8 mouse cellular contexts compared by ENCODE assay signal in genomic region chr8:77549121-77549706, GRCm38 (mm10). TPM values are rescaled to one million over a fixed set of nuclear protein-coding genes. Genes with fewer than 3 reads are reported as not detected.
DNase-seq lines count a peak whose midpoint lies in the region; ATAC-seq lines count a peak whose summit lies in the region.

Prmt9 (plus strand) TSS chr8:77549397.

- peaks cover 16% of the 10 kb centered on the region for H3K9me3 ChIP-seq in megakaryocyte, embryonic 14.5 days

- H3K36me3 ChIP-seq in megakaryocyte, embryonic 14.5 days (replicated peaks; ENCODE audit: low read length): peaks cover 32% of the 10 kb centered on the region

- H3K4me3 ChIP-seq in megakaryocyte, embryonic 14.5 days (replicated peaks): peak within 1 kb of the TSS; percentile 97

- ATAC-seq in common myeloid progenitor, adult 5-6 weeks (replicated peaks; ENCODE audit: low read depth, poor library complexity, severe bottlenecking): peak; percentile 85

- H3K27me3 ChIP-seq in megakaryocyte, embryonic 14.5 days (replicated peaks): no peaks in the 10 kb centered on the region

- DNase-seq in ZHBTc4 (ENCODE audit: low read depth, low spot score): peak; percentile 93
- DNase-seq in gastrocnemius, adult 8-10 months (ENCODE audit: low spot score in 2 of 2): peak; percentile 89 to 90
- peak; percentile 58 for DNase-seq in hindlimb bud, embryonic 11.5 days (ENCODE audit: extremely low spot score, low read depth, low spot score)
- DNase-seq in left cerebral cortex, adult 8-10 months (ENCODE audit: low spot score in 2 of 2): peak; percentile 87 to 88
- peak; percentile 95 to 96 for DNase-seq in right cerebral cortex, postnatal 10 days (ENCODE audit: low spot score in 2 of 2)
- DNase-seq in urinary bladder, postnatal 25 days (ENCODE audit: low spot score): peak; percentile 96

- H3K4me1 ChIP-seq in megakaryocyte, embryonic 14.5 days: peaks cover 32% of the 10 kb centered on the region

RNA-seq across cellular contexts. Expression of gene Prmt9, which starts in this region (rescaled TPM):
- total RNA-seq in common myeloid progenitor, adult 5-6 weeks (2017): 21.9 and 23.2 TPM in 2 replicates
- 1 to 10 TPM; 7.1 to 8.7 (median 8.1) TPM for total RNA-seq in gastrocnemius, adult 8-10 months (2022)
- total RNA-seq in left cerebral cortex, adult 8-10 months (2022): 10 to 100 TPM; 19.0 to 22.5 (median 20.2) TPM
- 1.0 and 1.4 TPM in 2 replicates for polyA plus RNA-seq in megakaryocyte, embryonic 14.5 days (2012; ENCODE audit: insufficient read depth, low replicate concordance)

Comparison
In these comparisons a context has a peak if more than half of its experiments do, and no peak if none do; other contexts are left out.
1. Peak in every context shown above with its lines: DNase-seq, ATAC-seq and H3K4me3 ChIP-seq.